Mouse (Mus musculus) naive thymus-derived CD4-positive, alpha-beta T cell, adult 5 months (primary cell): ENCODE data around the gene Olfr46. TPM values are rescaled to one million over a fixed set of nuclear protein-coding genes. Genes with fewer than 3 reads are reported as not detected.

Experiments used
- polyA plus RNA-seq: library from polyadenylated mRNA; unstranded; fragments of 100-300 nt; shearing (Covaris generic); gene quantifications from one replicate; pipeline ENCODE4 v1.2.1, GENCODE M21; 2017

Olfr46 gene
- not detected for polyA plus RNA-seq

DNA sequence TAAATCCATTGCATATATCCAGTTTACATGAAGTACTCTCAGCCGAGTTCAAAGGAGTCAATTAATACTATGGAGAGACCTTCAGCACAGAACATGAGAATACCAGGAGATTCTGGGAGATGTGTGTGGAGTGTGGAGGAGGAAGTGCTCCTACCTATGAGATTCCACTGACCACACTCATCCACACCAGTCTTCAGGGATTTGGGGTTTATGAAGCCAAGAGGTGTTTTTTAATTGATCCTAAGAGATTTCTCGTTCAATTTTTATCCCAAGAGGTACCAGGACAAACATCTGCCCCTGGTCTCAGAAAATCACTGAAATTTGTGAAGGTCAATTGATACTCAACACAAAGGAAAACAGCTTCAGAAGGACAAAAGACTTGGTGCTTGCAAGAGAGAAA is at the start of gene Olfr46:
TSS of gene Olfr46 (plus strand) at position 301 of the 400 bp plus-strand sequence.

DNA sequence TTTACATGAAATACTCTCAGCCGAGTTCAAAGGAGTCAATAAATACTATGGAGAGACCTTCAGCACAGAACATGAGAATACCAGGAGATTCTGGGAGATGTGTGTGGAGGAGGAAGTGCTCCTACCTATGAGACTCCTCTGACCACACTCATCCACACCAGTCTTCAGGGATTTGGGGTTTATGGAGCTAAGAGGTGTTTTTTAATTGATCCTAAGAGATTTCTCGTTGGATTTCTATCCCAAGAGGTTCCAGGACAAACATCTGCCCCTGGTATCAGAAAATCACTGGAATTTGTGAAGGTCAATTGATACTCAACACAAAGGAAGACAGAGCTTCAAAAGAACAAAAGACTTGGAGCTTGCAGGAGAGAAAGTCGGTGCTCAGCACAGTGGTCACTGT is 33.5 kb upstream of the Olfr46 start, which contains the start of gene Olfr538:
TSS of gene Olfr538 (plus strand) at position 301 of the 400 bp plus-strand sequence.

DNA sequence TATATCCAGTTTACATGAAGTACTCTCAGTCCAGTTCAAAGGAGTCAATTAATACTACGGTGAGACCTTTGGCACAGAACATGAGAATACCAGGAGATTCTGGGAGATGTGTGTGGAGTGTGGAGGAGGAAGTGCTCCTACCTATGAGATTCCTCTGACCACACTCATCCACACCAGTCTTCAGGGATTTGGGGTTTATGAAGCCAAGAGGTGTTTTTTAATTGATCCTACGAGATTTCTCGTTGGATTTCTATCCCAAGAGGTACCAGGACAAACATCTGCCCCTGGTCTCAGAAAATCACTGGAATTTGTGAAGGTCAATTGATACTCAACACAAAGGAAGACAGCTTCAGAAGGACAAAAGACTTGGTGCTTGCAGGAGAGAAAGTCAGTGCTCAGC is 27.6 kb downstream of the Olfr46 start, which contains the start of gene Olfr61:
TSS of gene Olfr61 (plus strand) at position 301 of the 400 bp plus-strand sequence.

DNA sequence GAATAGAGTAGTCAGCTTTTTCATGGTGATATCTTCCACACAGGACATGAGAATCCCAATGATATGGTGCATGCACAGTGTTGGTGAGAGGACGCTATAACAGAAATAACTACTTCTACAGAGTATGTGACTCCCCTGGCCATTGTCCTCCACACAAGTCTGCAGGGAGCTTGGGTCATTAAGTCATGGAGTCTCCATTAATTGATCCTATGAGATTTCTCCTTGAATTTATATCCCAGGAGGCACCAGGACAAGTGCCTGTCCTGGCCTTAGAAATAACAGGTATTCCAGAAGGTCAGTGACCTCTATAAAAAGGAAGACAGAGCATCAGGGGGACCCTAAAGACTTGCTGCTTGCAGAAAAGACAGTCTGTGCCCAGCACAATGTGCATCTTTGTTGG is 45.1 kb downstream of the Olfr46 start, which contains the start of gene Olfr53:
TSS of gene Olfr53 (plus strand) at position 301 of the 400 bp plus-strand sequence.

DNA sequence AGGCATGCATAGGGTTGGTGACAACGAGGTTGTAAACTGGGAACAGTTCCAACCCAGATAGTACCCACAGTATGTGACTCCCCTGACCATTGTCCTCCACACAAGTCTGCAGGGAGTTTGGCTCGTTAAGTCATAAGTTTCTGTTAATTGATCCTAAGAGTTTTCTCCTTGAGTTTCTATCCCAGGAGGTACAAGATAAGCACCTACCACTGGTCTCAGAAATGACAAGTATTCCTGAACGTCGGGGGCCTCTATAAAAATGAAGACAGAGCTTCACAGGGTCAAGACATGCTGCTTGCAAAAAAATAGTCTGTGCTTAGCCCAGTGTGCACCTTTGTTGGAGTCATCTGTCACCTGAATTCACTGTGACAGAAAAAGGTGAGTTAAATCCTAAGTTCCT is 58.6 kb downstream of the Olfr46 start, which contains the start of gene Olfr539:
TSS of gene Olfr539 (plus strand) at position 301 of the 400 bp plus-strand sequence.

Other genes with a start within 250 kb of the Olfr46 start
- not detected for gene Olfr60, start 239.6 kb upstream of the Olfr46 start, polyA plus RNA-seq
- gene Olfr530, start 224.9 kb upstream of the Olfr46 start, polyA plus RNA-seq: 0.24 TPM
- not detected for gene Olfr531, start 198.4 kb upstream of the Olfr46 start, polyA plus RNA-seq
- not detected for gene Olfr532, start 179.6 kb upstream of the Olfr46 start, polyA plus RNA-seq
- gene Olfr533, start 137.9 kb upstream of the Olfr46 start, polyA plus RNA-seq: not detected
- not detected for gene Olfr535, start 117.1 kb upstream of the Olfr46 start, polyA plus RNA-seq
- gene Olfr536, start 93.9 kb upstream of the Olfr46 start, polyA plus RNA-seq: not detected
- not detected for gene Olfr538, start 33.4 kb upstream of the Olfr46 start, polyA plus RNA-seq
- gene Olfr61, start 27.7 kb downstream of the Olfr46 start, polyA plus RNA-seq: not detected
- gene Olfr53, start 45.2 kb downstream of the Olfr46 start, polyA plus RNA-seq: not detected
- not detected for gene Olfr539, start 58.7 kb downstream of the Olfr46 start, polyA plus RNA-seq
- gene Olfr45, start 80.7 kb downstream of the Olfr46 start, polyA plus RNA-seq: not detected
- not detected for gene Olfr541, start 96.0 kb downstream of the Olfr46 start, polyA plus RNA-seq
- not detected for gene Cyp2e1, start 162.5 kb downstream of the Olfr46 start, polyA plus RNA-seq
- gene Syce1, start 186.6 kb downstream of the Olfr46 start, polyA plus RNA-seq: 0.47 TPM
- 0.11 TPM for gene Zfp941, start 220.9 kb downstream of the Olfr46 start, polyA plus RNA-seq
- not detected for gene Urah, start 233.7 kb downstream of the Olfr46 start, polyA plus RNA-seq
- gene Scgb1c1, start 244.3 kb downstream of the Olfr46 start, polyA plus RNA-seq: not detected
- not detected for gene Odf3, start 246.5 kb downstream of the Olfr46 start, polyA plus RNA-seq